Mouse (Mus musculus) limb, embryonic 14.5 days (tissue): ENCODE measurements at regions not wholly inside any gene's neighbourhood (a gene's known extent, or its start where the extent isn't known, plus 50 kb on each side); places are given as distances from the start of the nearest gene placed in this dataset.

Source experiments
- ATAC-seq: fragments of 200-750 bp; cut with Nextera tagmentation; 2 replicates; pipeline ENCODE4 v1.8.0; 2017; ENCODE audit warnings: low read depth, moderate number of reproducible peaks, moderate TSS enrichment; ENCODE audit not compliant: low FRiP score
- DNase-seq: peaks from one replicate; pipeline ENCODE4 v3.0.0-alpha.2; 2015; ENCODE audit warnings: low spot score
- H3K27ac ChIP-seq: fragments of 300-500 bp; sonication (generic); replicated peaks from 2 replicates; pipeline ENCODE4 v1.5.1; 2014; ENCODE audit warnings: low read depth, mild to moderate bottlenecking, low read length, moderate library complexity, mixed read lengths
- H3K27me3 ChIP-seq: fragments of 300-500 bp; sonication (generic); 2 replicates; pipeline ENCODE4 v1.6.1; 2014; ENCODE audit warnings: low read length, mixed read lengths; ENCODE audit not compliant: control insufficient read depth, insufficient read depth
- H3K36me3 ChIP-seq: fragments of 300-500 bp; sonication (generic); 2 replicates; pipeline ENCODE4 v1.6.1; 2014; ENCODE audit warnings: mild to moderate bottlenecking, low read length, moderate library complexity, mixed read lengths; ENCODE audit not compliant: control insufficient read depth, insufficient read depth
- H3K4me1 ChIP-seq: fragments of 300-500 bp; sonication (generic); 2 replicates; pipeline ENCODE4 v1.6.1; 2014; ENCODE audit warnings: antibody characterized with exemption, low read length, mixed read lengths; ENCODE audit not compliant: control insufficient read depth, insufficient read depth
- H3K4me2 ChIP-seq: fragments of 300-500 bp; sonication (generic); replicated peaks from 2 replicates; pipeline ENCODE4 v1.6.1; 2014; ENCODE audit warnings: low read depth, mild to moderate bottlenecking, low read length, moderate library complexity; ENCODE audit not compliant: severe bottlenecking
- H3K4me3 ChIP-seq: fragments of 300-500 bp; sonication (generic); replicated peaks from 2 replicates; pipeline ENCODE4 v1.5.1; 2014; ENCODE audit warnings: low read length
- H3K9ac ChIP-seq: fragments of 300-500 bp; sonication (generic); 2 replicates; pipeline ENCODE4 v1.6.1; 2014; ENCODE audit warnings: mild to moderate bottlenecking, low read depth, low read length, moderate library complexity; ENCODE audit not compliant: severe bottlenecking
- H3K9me3 ChIP-seq: fragments of 300-500 bp; sonication (generic); 2 replicates; pipeline ENCODE4 v1.6.1; 2016; ENCODE audit warnings: low read length; ENCODE audit not compliant: control insufficient read depth
- POLR2A ChIP-seq: fragments of 200-500 bp; IDR thresholded peaks from 2 replicates; pipeline ENCODE4 v1.8.0; 2012; ENCODE audit warnings: inconsistent platforms, mild to moderate bottlenecking, moderate library complexity, borderline replicate concordance; ENCODE audit not compliant: insufficient read depth, insufficient read length; ENCODE audit errors: extremely low read depth
- WGBS: fragments of 180-500 bp; shearing (Covaris S2); extraction: QIAGEN DNeasy Blood & Tissue Kit; methylation state at CpG from one replicate; pipeline ENCODE4 v1.1.7; 2014; 5-methylcytosine and 5-hydroxymethylcytosine counted together

GRCm38 (mm10) chr9:85126541-85126940, 186.0 kb upstream of the Gm11114 start:
- no peak overlapping the region for H3K4me3 ChIP-seq
- no peak overlapping the region for H3K9ac ChIP-seq
- WGBS: 84% methylated on average over 6 of the region's 6 CpGs
- DNase-seq (no peak), ATAC-seq (no peak)
- H3K4me2 ChIP-seq: no peak overlapping the region
- no peaks in the 10 kb centered on the region for H3K9me3 ChIP-seq
- no peak for TF ChIP-seq POLR2A
- no peaks in the 10 kb centered on the region for H3K27me3 ChIP-seq
- no peaks in the 10 kb centered on the region for H3K4me1 ChIP-seq
- H3K36me3 ChIP-seq: no peaks in the 10 kb centered on the region
- H3K27ac ChIP-seq: no peak overlapping the region

DNA sequence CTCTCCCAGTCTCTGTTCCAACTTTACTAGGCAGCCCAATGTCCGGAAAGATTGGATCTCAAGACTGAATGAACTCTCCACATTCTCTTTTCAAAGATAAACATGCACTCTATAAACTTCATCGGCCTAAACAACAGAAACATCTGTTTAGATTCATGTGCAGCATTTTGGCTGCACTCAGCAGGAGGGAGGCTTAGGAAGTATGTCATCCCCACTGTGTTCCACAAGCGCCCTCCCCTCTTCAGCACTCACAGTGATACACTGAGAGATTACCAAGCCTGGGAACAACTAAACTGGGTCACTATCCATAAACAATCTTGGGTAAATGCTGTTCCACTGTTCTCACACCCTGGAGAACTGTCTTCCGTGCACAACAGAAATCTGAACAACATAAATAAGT, 185.5 kb upstream of the Gm11114 start:
- H3K9me3 ChIP-seq: no peaks in the 10 kb centered on the region
- no peaks in the 10 kb centered on the region for H3K27me3 ChIP-seq
- no peak for ATAC-seq
- no peak overlapping the region for H3K9ac ChIP-seq
- no peak for TF ChIP-seq POLR2A
- H3K36me3 ChIP-seq: no peaks in the 10 kb centered on the region
- H3K4me1 ChIP-seq: no peaks in the 10 kb centered on the region
- no peak overlapping the region for H3K27ac ChIP-seq
- DNase-seq: no peak
- H3K4me2 ChIP-seq: no peak overlapping the region
- WGBS: 70% methylated on average over 4 of the region's 4 CpGs
- H3K4me3 ChIP-seq: no peak overlapping the region

- Histone ChIP-seq H3K4me3 (no peak overlapping the region), H3K27ac (no peak overlapping the region), H3K4me1 (no peaks in the 10 kb centered on the region), H3K36me3 (no peaks in the 10 kb centered on the region), H3K4me2 (no peak overlapping the region), H3K9me3 (no peaks in the 10 kb centered on the region), H3K27me3 (no peaks in the 10 kb centered on the region), H3K9ac (no peak overlapping the region)
- WGBS: 82% methylated on average over 1 of the region's 1 CpGs
- DNase-seq (no peak), ATAC-seq (no peak)
- TF ChIP-seq POLR2A: no peak
These were observed 177.7 kb upstream of the Gm11114 start for GRCm38 (mm10) chr9:85134900-85135299.

- no peak for ATAC-seq
- no peak for DNase-seq
These were observed 175.6 kb upstream of the Gm11114 start for GRCm38 (mm10) chr9:85136715-85137582.

DNA sequence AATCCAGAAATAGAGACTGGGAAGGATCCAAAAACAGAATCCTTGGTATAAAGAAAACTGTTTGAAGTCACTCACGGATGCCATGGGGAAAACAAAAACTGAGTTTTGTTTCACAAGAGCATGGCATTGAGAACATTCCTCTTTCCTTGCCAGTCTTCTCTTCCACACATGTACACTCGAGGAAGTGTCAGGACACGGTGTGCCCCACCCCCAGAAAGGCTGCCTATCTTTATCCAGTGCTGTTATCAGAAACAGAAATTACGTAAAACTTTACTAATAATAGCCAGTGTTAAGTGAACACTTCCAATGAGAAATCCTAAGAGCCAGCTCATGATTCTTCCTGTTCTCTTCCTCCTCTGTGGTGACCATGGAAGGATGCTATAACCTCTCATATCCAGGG, 172.7 kb upstream of the Gm11114 start:
- Histone ChIP-seq H3K36me3 (no peaks in the 10 kb centered on the region), H3K9me3 (no peaks in the 10 kb centered on the region), H3K27me3 (no peaks in the 10 kb centered on the region), H3K4me2 (no peak overlapping the region), H3K9ac (no peak overlapping the region), H3K4me1 (no peaks in the 10 kb centered on the region), H3K4me3 (no peak overlapping the region), H3K27ac (no peak overlapping the region)
- WGBS: 77% methylated on average over 4 of the region's 4 CpGs
- no peak for TF ChIP-seq POLR2A
- DNase-seq (no peak), ATAC-seq (no peak)

More at GRCm38 (mm10) chr9:85136715-85137582, 175.6 kb upstream of the Gm11114 start:
- no peak overlapping the region for H3K4me2 ChIP-seq
- no peak overlapping the region for H3K9ac ChIP-seq
- no peak overlapping the region for H3K27ac ChIP-seq
- WGBS: 70% methylated on average over 6 of the region's 6 CpGs
- H3K9me3 ChIP-seq: no peaks in the 10 kb centered on the region
- no peaks in the 10 kb centered on the region for H3K27me3 ChIP-seq
- H3K36me3 ChIP-seq: no peaks in the 10 kb centered on the region
- H3K4me3 ChIP-seq: no peak overlapping the region
- H3K4me1 ChIP-seq: no peaks in the 10 kb centered on the region
- TF ChIP-seq POLR2A: no peak

DNA sequence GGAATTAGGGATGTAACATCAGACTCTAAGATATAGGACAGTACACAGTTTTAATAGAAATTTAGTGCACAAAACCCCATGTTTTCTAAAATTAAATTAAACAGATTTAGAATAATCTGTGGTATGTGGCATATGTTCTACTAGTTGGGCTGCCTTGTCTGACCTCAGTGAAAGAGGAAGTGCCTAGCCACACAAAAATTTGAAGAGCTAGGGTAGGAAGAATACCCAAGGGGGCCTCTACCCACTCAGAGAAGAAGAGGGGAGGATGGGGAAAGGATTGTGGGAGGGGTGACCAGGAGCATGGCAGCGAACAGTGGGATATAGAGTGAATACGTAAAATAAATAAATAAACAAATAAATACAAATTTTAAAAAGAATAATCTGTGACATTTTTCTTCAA, 168.2 kb upstream of the Gm11114 start:
- Histone ChIP-seq H3K4me2 (no peak overlapping the region), H3K27ac (no peak overlapping the region), H3K9ac (no peak overlapping the region), H3K36me3 (no peaks in the 10 kb centered on the region), H3K4me3 (no peak overlapping the region), H3K27me3 (no peaks in the 10 kb centered on the region), H3K4me1 (no peaks in the 10 kb centered on the region), H3K9me3 (no peaks in the 10 kb centered on the region)
- no peak for DNase-seq
- no peak for TF ChIP-seq POLR2A
- no peak for ATAC-seq
- 92% methylated on average over 2 of the region's 2 CpGs for WGBS
